Mouse (Mus musculus) heart, postnatal 10 days (tissue): Measurements from ENCODE around the gene Usp38. TPM values are rescaled to one million over a fixed set of nuclear protein-coding genes. Genes with fewer than 3 reads are reported as not detected.
A peak's percentile ranks its signal among the peaks of the same experiment; 100 is the strongest.
"Not testable (repeated sequence)": the region's sequence is repeated elsewhere in the genome, so short reads cannot be mapped to it uniquely, and the experiment has no call there.

Experiments
- DNase-seq, 2 experiments: peaks; one replicate each; pipeline ENCODE4 v3.0.0; 2021
- intact Hi-C: fragments of 180-260 bp; cut with DNase I; formaldehyde crosslinking; loops from one replicate; pipeline ENCODE4 v1.15.1; 2025
- total RNA-seq, 2 experiments: library from RNA; stranded (reverse); gene quantifications; 2 replicates each; pipeline ENCODE4 v1.2.3; 2021

The Usp38 gene
- total RNA-seq, result 10 to 100 TPM; 22.3 to 23.3 TPM

DNA sequence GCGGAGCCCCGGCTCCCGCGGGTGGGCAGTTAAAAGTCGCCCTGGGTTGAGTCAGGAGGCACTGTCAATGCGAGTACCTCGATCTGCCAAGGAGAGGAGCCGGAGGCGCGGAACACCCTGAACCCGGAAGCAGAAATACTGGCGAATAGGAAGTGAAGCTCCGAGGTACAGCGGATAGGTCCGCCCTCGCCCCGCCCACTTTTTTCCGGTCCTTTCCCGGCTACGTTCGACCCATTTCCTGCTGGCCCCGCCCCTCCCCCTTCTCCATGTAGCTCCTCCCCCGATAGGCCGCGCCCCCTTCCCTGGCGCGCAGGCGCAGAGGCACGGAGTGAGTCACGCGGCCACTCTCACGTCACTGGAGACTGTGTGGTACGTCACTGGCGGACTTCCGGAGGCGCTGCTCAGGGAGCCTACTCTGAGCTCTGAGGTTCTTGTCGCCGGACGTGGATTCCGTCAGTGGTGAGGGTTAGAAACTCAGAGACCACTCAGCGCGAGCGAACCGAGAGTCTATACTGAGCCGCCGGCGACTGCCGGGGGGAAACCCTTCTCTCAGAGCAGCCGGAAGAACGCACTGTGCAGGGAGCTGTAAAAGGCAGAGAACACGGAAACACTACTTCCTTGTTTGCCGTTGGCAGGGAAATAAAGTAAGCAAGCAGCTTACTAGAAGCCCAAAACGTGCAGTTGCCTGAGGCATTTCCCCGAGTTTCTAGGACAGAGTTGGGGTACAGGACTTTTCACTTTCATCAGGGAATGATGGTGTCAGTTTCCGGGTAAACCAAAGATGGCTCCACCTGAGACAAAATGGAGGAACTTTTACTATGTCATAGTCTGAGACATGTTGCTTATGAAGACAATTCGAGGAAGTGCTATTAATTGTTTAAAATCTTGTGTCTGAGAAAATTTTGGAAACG is at the start of gene Usp38:
TSS of gene Usp38 (minus strand) at position 140 of the 911 bp plus-strand sequence.
- intact Hi-C loops, result no loop called here
- peak; percentile 99 to 100 for DNase-seq

DNA sequence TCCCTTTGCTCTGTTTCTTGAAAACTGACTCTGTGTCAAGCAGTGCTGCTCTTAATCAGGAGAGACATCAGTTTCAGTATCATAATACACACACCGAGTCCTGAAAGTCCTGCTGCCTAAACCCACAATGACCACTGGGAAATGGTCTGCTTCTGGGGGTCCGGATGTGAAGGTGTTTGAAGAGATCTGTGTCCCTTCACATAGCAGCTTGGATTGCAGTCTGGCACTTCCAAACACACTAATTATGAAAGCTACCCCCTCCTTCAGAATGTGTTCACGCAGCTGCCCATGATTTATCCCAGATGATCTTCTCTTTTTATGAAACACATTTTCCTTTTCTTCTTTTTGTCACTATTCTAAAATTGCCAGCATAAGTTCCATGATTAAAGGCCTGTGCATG is 47.8 kb upstream of the Usp38 start:
- intact Hi-C loops, result loop anchor here (2.0 to 10.0 kb wide), 3 partner anchors 282 to 1682 kb away; partner anchors contain the start of gene Inpp4b

DNA sequence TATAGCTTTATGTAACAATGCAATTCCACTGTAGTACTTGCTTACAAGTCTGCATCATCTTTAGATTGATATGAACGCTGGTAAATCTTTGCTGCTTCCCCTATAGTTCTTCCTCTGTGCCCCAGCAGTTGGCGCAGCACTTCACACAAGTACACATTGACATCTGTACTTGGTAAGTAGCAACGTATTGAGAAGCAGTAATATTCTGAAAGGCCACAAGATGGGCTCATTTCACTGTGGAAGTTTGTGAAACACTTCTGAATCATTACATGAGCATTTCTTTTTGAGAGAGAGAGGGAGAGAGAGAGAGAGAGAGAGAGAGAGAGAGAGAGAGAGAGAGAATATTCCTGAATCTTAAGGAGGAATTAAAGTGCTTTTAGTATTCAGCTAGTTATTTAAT is 47.2 kb upstream of the Usp38 start:
- DNase-seq, result peak; percentile 13 to 44
- intact Hi-C loops, result loop anchor here (2.0 to 10.0 kb wide), 3 partner anchors 283 to 1683 kb away; partner anchors contain the start of gene Inpp4b

More for the DNA sequence above, 47.8 kb upstream of the Usp38 start:
- DNase-seq, result no peak

DNA sequence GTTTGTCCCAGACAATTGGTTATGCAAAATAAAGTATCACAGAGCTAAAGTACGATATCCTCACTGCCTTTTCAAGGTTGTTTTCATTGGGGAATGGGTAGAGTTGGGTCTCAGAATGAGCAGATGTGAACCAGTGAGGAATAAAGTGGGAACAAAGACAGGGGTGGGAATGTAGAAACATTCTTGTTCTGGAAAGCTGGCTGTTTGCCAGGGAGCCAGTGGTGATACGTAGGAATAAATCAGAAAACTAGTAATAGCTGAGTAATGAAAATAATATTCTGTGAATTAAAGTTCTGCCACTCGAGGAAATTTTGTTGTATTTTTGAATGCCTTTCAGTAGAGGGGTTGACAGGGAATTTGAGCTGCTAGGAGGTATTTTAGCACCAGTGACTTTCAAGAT is 29.5 kb upstream of the Usp38 start:
- no peak for DNase-seq
- intact Hi-C loops, result no loop called here

DNA sequence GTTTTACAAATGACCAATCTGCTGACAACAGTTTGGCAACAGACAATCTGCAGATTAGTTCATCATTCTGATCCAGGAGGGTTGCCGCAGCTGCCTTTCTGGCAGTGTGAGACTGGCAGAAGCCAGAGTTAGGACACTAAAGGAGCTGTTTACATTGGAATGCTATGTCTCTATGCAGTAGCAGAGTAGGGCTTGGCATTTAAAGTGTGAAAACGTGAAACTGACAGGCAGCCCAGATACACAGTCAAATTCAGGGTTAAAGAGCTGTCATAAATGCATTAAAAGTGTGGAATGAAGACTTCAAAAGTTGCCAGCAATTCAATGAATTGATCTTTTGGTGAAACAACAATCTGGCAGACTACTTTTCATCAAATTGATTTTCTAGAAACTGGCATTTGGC is 13.3 kb upstream of the Usp38 start:
- DNase-seq, result no peak
- intact Hi-C loops, result no loop called here

DNA sequence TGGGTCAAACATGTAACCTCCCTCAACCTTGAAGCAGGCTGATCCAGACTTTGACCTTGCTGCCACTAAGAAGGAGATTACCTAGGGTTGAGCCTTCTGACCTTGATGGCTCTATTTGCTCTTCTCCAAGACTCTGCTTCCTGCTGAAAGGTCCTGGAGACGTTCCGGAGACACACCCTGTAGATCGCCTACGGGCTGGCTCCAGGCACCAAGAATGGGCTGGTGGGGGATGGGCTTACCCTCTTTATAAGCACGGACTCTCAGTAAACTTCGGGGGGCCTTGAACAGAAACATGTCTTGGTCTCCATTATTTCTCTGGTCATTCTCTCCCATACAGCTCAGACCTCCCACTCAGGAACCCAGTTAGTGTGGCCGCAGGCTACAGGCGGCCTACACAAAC is 2.8 kb upstream of the Usp38 start:
- intact Hi-C loops, DNase-seq: not testable (repeated sequence)

DNA sequence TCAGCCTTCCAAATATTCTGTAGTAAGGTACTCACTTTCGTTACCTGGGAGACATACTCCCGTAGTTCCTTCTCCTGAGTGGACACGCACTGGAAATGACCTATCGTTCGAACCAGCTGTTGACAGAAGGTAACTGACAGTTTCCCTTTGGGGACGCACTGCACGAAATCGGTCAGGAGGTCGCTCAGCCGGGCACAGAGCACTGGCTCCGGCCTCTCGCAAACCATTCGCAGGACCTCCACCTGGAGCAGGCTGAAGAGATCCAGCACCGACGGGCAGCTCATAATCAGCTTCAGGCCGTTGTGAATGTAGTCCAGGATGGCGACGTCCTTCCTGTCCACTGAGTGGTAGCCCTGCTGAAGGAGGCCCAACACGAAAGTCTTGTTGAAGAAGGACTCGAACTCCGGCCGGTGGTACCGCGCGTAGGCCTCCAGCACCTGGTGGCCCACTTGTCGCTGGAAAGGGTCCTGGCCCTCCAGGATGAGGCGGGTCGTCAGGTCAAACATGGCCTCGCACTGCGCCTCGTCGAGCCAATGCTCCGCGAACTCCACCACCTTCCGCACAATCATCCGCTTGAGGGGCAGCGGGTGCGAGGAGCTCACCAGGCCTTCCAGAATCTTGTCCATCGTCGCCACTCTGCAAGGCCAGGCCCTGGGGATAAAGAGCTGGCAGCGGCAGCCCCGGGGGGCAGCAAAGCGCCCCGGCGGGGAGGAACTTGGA is 757 bp downstream of the Usp38 start:
- intact Hi-C loops, result no loop called here
- no peak for DNase-seq

DNA sequence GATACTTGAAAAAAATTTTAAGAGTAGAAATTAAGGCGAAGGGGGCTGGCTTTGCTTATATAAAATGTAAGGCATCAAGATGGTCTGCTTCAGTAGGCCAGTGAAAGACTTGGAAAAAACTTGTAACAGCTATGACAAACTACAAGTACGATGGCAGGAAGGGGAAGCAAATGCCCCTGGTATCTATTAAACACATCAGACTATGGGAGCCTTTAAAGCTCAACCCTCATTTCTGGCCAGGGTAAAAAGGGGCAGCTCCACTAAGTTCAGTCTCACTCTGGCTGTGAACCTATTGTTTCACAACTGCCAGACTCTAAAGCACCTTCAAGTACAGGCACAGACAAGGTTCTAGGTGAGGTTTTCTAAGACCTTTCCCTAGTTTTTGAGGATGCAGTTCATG is 2.0 kb downstream of the Usp38 start:
- no peak for DNase-seq
- intact Hi-C loops, result no loop called here

DNA sequence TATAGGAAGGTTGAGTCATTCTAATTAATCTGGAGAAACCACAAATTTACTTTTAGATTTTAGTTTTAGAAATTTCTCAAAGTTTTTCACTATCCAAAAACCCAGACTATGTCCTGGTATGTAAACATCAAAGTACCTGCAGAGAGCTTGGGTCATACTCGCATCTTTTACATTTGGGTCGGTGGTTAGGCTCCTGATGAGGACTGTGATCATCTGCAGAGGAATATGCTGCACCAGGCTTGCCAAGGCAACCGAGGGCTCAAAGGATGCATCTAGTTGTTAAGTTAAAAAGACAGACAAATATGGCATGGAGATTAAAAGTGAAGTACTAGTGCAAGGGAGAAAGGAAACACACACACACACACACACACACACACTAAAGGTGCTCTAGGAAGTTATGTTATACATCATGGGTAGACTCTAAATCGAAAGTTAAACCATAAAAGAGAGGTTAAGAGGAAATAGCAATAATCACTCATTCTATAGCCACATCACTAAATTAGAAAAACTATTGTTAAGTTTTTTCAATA is 2.6 kb downstream of the Usp38 start:
- intact Hi-C loops, result no loop called here
- no peak for DNase-seq

DNA sequence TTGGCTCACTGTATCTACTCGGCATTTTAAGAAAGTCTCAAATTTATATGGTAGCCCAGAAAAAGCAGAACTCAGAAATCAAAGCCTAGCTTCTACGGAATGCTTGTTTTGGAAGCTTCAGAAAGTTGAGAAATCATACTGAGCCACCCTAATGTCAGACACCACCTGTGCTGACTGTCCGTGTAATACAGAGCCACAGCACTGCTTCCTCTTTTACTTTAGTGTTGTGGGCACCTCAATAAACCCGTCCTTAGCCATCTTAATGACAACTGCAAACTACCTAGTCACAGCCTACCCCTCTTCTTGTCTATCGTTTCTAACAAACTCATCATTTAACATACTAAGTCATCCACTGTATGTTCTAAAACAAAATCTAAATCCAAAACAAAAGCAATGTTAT is 4.3 kb downstream of the Usp38 start:
- intact Hi-C loops, result no loop called here
- no peak for DNase-seq

DNA sequence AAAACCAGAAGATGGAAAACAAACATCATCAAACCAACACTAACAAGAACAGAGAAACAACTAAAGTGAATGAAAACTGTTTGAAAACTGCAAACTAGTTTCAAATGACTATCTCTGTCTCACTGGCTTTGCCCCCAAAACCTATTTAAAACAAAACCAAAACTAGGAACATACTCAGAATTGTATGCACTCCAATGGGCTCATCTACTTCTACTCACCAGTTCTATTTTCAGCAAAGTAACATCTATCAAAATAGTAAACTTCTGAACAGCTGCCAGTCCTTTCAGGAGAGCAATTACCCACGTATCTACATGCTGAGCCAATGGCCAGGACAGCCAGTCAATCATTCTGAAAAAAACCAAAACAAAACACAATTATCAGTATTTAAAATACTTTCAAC is 9.6 kb downstream of the Usp38 start:
- intact Hi-C loops, result no loop called here
- DNase-seq, result no peak

DNA sequence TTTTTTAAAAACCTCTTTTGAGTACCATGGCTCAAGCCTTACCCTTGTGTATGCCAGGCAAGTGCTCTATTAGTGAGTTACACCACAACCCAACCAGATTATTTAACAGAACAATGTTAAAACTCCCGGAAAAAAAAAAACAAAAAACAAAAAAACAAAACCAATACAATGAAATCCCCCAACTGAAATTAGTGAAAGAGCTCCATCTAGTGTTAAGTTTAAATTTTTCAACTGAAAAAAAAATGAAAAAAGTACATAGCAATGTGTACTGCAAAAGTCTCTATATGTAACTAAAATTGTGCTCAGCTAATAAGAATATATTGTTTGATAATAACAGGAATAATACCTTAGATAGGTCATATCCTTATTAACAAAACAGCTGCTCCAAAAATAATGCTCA is 18.1 kb downstream of the Usp38 start:
- intact Hi-C loops, result loop anchor here (2.0 to 10.0 kb wide), 2 partner anchors 224 to 502 kb away; partner anchors contain the start of gene Gypa
- DNase-seq, result no peak

DNA sequence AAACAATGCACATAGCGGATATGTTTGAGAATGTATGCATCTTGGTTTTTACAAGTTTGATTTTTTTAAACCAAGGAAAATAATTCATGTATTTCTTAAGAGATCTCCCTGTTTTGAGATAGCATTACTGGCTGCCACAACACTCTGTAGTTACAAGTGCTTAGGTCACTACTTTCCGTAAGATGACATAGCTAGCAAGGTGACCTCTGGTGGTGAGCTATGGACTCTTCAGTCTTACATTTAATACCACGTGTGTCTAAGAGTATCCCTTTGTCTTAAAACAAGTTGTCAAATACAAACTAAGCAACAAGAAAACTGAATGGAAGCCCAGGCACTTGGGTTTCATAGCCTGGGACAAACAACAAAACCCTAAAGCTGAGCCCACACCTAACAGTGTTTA is 22.8 kb downstream of the Usp38 start:
- intact Hi-C loops, result loop anchor here (2.0 to 10.0 kb wide), 4 partner anchors 69 to 497 kb away; partner anchors contain the start of gene Gypa
- peak; percentile 63 to 64 for DNase-seq

DNA sequence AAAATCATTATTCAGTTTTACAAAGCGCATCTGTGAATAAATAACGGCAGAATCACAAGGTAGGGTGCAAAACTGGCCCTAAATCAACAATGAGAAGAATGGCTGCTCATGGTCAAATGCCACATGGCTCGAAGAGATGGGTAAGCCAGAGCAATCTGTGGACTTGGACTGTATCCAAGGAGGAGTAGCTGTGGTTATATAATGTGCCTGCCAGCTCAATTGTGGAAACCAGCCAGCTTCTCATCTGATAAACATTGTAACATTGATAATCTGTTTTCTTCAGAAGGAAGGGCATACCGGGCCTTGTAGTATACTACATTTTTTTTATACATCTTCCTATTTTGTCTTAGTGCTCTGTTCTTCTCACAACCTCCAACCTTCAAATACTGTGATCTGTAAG is 31.9 kb downstream of the Usp38 start:
- DNase-seq, result peak; percentile 34 to 37

DNA sequence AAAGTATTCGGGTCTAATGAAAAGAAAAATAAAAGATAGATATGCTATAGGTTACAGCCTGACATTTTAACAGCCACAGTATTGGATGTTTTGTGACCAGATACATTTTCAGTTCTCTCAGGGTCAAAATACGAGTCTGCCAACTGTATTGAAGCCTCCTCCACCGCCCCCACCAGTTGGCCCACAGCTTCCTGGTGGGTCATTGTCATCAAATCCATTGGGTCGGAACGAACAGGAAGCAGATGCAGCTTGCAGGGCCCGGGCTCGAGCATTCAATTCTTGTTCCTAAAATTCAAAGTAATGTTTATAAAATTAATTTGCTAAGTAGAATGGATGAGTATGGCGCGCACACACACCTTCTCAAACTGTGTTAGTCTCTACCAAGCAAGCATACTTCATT is 33.0 kb downstream of the Usp38 start:
- DNase-seq, result no peak
- intact Hi-C loops, result loop anchor here (1.0 kb wide), 1 partner anchor 85 kb away; no protein-coding TSS in a partner anchor

More for the DNA sequence above, 31.9 kb downstream of the Usp38 start:
- intact Hi-C loops, result loop anchor here (1.0 kb wide), 1 partner anchor 87 kb away; no protein-coding TSS in a partner anchor

DNA sequence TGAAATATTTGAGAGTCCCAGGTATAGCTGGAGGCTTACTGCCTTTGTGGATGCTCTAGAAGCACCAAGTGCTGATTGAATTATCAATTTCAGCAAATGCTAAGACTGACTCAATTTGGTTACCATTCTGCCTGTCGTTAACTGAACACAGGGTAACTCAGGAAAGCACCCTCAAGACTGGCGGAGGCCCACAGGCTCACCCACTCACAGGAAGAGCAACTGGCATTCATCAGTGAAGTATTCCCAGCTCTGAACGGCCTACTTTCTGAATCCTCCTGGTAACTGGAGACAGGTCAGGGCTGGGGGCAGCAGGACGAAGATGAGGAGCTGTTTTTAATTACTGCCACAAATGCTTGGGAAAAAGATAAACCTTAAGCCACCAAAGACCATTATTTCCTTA is 34.7 kb downstream of the Usp38 start:
- intact Hi-C loops, result no loop called here
- no peak for DNase-seq

DNA sequence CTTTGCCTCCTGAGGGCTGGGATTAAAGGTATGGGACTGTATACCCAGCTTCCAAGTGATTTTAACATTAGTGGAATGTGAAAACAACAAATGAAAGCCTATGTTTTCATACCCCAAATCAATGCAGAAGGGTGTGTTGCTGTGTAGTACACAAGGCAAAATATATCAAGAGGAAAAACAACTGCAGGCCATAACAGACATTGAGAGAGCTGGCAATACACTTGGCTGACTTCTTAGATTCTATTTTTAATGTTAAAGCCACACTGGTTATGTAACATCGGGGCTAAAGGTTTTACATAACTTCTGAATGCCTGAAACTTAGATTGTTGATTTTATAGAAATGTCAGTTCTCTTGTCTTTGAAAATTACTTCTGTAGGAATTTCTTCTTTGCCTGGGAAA is 37.5 kb downstream of the Usp38 start:
- DNase-seq, result no peak

DNA sequence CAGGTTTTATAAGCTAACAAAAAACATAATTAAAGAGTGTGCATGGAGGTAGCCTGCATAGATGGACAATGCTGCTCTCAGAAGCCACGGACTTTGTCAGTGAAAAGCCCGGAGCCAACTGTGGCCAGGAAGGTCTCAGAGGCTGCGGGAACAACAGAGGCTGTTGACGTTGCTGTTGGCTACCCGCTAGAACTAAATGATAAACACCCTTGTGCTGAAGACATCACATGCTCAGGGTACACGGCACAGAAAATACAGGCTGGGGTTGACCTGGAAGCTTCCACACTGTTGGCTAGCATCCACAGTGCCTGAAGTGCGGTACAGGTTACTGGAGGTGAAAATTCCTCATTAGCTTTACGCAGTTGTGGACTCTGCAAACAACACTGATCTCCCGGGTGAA is 43.6 kb downstream of the Usp38 start:
- intact Hi-C loops, result no loop called here
- peak in 1 of 2 experiments; percentile 48 for DNase-seq

More for the DNA sequence above, 37.5 kb downstream of the Usp38 start:
- intact Hi-C loops, result no loop called here

DNA sequence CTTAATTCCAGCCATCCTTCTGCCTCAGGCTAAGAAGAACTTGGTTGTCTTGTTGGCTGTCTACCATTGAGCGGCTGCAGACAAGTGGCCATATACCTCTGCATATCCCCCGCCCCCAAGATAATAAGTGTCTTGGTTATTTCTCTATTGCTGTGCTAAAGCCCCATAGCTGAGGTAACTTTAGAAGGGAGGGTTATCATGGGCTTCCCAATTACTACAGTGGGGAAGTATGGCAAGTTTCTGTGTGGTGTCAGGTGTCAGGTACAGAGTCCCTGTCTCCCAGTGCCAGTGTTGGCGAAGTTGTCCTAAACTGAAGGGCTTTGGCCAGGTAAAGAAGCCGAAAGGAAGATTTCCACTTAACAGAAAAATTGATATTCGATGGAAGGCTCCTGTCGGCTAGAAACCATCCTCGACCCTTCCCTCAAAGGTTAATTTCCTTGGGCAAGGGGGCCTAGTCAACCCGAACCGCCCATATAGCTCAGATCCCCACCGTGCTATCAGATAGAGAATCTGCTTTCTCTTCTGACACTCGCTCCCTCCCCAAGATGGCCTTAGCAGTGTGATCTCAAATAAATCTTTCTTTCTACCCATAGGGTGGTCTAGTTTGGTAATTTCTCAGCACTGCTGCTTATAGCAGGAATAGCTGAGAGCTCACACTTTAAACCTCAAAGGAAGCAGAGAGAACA is 44.6 kb downstream of the Usp38 start:
- intact Hi-C loops, result no loop called here
- DNase-seq, result no peak

DNA sequence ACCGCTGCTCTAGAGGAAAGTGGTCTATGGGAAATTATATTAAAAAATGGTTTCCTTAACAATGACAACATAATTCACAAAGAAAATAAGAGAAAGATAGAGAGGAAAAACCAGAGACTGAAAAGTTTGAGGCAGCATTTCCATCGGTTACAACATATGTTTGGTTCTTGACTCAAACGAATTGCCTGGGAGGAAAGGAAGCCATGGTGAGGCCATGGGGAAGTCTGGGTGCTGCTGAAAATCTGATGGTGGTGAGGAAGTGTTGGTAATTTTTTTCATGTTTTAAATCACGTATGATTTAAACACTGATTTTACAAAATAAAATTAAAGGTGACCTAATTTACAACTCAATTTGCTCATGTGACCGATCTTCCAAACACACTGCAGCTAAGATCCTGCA is 45.3 kb downstream of the Usp38 start:
- DNase-seq, result no peak
- intact Hi-C loops, result no loop called here

DNA sequence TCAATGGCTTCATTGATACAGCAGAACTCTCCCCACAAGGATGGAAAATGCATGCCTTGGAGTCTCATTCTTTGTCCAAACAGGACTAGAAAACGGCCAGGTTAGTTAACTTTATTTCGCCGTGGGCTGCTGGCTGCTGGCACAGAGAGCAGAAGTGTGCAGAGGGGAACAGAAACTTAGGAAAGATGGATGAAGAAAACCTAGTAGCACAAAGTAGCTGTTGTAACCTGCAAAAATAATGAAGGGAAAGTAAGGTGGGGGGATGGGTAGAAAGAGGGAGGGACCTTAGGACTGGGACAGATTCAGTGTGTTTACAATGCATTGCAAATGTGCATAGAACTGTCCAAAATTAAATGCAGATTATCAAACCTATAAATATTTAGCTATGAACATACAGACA is 51.6 kb downstream of the Usp38 start:
- intact Hi-C loops, result no loop called here
- DNase-seq, result no peak
